Mouse (Mus musculus): ENCODE measurements around the gene Igsf8. TPM values are rescaled to one million over a fixed set of nuclear protein-coding genes. Genes with fewer than 3 reads are reported as not detected.

Igsf8 gene
- polyA plus RNA-seq, 1 experiment from 2014 or later, result 104 TPM

DNA sequence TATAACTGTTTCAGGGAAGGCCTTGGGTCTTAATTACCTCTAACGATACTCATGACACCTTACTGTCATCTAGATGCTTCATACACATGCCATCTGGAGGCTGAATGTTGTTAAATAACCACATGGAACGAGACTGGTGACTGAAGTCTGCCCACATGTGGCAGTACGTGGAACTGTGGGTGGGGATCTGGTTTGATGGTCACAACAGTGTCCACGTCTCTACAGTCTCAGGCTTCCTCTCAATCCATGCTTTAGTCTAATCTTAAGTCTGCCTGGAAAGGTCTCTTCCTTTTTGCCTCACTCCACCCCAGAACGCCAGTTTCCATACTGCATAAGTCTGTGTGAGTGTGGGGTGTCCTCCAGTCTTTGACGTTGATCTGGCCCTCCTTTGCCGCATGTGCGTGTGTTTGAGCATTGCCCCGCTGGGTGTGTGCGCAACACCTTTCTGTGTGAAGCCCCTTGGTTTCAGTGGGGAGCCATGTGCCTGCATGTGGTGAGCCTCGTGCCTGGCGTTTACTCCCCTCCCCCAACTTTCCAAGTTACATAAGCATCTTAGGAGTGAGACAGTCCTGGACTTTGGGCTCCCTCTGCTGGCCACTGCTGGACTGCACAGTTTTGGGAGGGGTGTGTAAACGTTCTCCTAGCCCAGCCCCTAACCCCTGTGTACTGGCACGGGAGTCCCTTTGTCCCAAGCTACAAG lies 48.4 kb downstream of the Igsf8 start:
- H3K4me1 ChIP-seq (replicated peaks; ENCODE audit: control insufficient read depth, insufficient read depth, low read length), result peaks cover 16% of the 10 kb centered on the region; the same call in 1 of the 2 replicates

DNA sequence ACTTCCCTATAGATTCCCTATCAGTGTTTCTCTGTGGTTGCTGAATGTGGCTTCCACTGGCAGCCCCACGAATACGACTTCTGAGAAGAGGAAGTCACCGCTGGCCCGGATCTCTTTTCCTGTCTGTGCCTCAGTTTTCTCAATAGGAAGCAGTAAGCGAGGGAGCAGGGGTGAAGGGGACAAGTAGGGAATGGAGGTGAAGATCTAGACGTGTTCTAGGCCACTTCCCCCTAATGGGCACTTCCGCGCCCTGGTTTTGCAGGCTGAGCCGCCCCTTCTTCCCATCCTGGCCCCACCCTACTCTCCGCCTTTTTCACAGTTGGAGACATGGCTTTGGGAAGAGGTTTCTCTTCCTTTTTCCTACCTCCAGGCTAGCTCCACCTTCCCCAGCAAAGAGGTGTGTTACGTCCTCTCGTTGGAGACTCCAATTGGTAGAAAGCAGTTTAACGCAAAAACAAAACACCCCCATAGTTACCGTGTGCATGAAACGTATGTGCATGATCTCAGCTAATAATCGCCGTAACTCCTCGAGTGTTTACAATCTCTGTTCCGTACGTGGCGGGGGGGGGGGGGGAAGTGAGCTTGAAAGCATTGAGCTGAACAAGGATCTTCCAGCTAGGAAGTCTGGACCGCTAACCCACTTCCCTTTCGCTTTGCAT lies 49.9 kb downstream of the Igsf8 start:
- Histone ChIP-seq H3K4me1 (replicated peaks; ENCODE audit: control insufficient read depth, insufficient read depth, low read length) (peaks cover 20% of the 10 kb centered on the region; the same call in 1 of the 2 replicates), H3K27ac (ENCODE audit: low read depth, low read length) (peak overlapping the region; percentile 37; the same call in 1 of the 2 replicates), H3K9ac (ENCODE audit: low read length) (peak overlapping the region; percentile 78), H3K4me2 (ENCODE audit: low read depth, low read length, severe bottlenecking) (peak overlapping the region; percentile 81), H3K27me3 (ENCODE audit: control insufficient read depth, insufficient read depth, low read length) (no peaks in the 10 kb centered on the region), H3K36me3 (ENCODE audit: control insufficient read depth, insufficient read depth, low read length) (no peaks in the 10 kb centered on the region), H3K4me3 (ENCODE audit: low read depth, low read length) (peak overlapping the region; percentile 74), H3K9me3 (ENCODE audit: control insufficient read depth, low read length) (no peaks in the 10 kb centered on the region)
- ATAC-seq (replicated peaks; ENCODE audit: low FRiP score), result no peak
- DNase-seq (ENCODE audit: low spot score), result peak; percentile 60
- 8% methylated on average over 23 of the region's 23 CpGs for WGBS

More for the DNA sequence above, 48.4 kb downstream of the Igsf8 start:
- H3K36me3 ChIP-seq (ENCODE audit: control insufficient read depth, insufficient read depth, low read length), result no peaks in the 10 kb centered on the region
- peak overlapping the region; percentile 63; the same call in 1 of the 2 replicates for H3K27ac ChIP-seq (ENCODE audit: low read depth, low read length)
- ATAC-seq (replicated peaks; ENCODE audit: low FRiP score) (peak; percentile 79), DNase-seq (ENCODE audit: low spot score) (peak; percentile 97)
- WGBS, result 4% methylated on average over 14 of the region's 14 CpGs
- H3K27me3 ChIP-seq (ENCODE audit: control insufficient read depth, insufficient read depth, low read length), result no peaks in the 10 kb centered on the region
- no peaks in the 10 kb centered on the region for H3K9me3 ChIP-seq (ENCODE audit: control insufficient read depth, low read length)
- H3K4me2 ChIP-seq (ENCODE audit: low read depth, low read length, severe bottlenecking), result peak overlapping the region; percentile 57
- peak overlapping the region; percentile 62 for H3K9ac ChIP-seq (ENCODE audit: low read length)
- H3K4me3 ChIP-seq (ENCODE audit: low read depth, low read length), result 0 out of 2 replicates have a peak overlapping the region, but pooled peaks have one; percentile 13

DNA sequence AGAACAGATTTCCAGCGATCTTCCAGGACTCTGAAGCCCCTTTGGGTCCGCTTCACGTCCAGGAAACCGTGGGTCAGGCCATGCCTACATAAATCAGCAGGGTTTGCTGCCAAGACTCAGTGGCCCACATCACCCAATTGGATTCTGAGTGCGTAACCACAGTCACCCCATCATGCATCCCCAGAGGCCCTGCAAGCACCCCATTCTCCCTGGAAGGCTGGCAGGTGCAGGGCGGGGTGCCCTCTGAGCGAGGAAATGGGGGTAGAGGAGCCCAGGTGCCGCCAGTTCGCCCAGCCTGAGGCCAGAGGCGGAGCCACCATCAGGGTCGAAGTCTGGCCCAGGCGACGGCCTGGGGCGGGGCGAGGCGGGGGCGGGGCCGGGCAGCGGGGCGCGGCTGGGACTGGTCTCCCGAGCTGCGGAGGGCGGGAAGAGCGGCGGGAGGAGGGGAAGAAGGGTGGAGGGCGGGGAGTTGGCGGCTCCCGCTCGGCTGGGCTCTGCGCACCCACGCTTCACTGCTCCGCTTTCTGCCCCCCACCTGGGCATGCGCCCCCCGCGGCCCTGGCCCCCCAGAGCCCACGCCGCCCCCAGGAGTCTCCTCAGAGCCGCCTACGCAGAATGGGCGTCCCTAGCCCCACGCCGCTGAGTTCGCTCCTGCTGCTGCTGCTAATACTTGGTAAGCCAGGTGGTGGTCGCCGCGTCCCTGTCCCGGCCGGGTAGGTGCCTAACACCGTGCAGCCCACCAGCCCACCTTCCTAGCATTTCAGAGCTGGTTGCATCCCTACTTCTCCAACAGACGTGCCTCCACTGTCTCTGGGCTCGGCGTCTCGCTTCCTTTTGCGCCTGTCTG lies 50.7 kb downstream of the Igsf8 start:
- H3K9ac ChIP-seq (ENCODE audit: low read length), result peak overlapping the region; percentile 78
- H3K36me3 ChIP-seq (ENCODE audit: control insufficient read depth, insufficient read depth, low read length), result no peaks in the 10 kb centered on the region
- no peaks in the 10 kb centered on the region for H3K9me3 ChIP-seq (ENCODE audit: control insufficient read depth, low read length)
- under 1% methylated on average over 50 of the region's 55 CpGs for WGBS
- H3K27ac ChIP-seq (ENCODE audit: low read depth, low read length), result peak overlapping the region; percentile 37; the same call in 1 of the 2 replicates
- H3K4me3 ChIP-seq (ENCODE audit: low read depth, low read length), result peak overlapping the region; percentile 74
- H3K4me1 ChIP-seq (replicated peaks; ENCODE audit: control insufficient read depth, insufficient read depth, low read length), result peaks cover 21% of the 10 kb centered on the region; the same call in 1 of the 2 replicates
- peak overlapping the region; percentile 81 for H3K4me2 ChIP-seq (ENCODE audit: low read depth, low read length, severe bottlenecking)
- no peaks in the 10 kb centered on the region for H3K27me3 ChIP-seq (ENCODE audit: control insufficient read depth, insufficient read depth, low read length)
- DNase-seq (ENCODE audit: low spot score) (peak; percentile 96), ATAC-seq (replicated peaks; ENCODE audit: low FRiP score) (peak; percentile 74)

DNA sequence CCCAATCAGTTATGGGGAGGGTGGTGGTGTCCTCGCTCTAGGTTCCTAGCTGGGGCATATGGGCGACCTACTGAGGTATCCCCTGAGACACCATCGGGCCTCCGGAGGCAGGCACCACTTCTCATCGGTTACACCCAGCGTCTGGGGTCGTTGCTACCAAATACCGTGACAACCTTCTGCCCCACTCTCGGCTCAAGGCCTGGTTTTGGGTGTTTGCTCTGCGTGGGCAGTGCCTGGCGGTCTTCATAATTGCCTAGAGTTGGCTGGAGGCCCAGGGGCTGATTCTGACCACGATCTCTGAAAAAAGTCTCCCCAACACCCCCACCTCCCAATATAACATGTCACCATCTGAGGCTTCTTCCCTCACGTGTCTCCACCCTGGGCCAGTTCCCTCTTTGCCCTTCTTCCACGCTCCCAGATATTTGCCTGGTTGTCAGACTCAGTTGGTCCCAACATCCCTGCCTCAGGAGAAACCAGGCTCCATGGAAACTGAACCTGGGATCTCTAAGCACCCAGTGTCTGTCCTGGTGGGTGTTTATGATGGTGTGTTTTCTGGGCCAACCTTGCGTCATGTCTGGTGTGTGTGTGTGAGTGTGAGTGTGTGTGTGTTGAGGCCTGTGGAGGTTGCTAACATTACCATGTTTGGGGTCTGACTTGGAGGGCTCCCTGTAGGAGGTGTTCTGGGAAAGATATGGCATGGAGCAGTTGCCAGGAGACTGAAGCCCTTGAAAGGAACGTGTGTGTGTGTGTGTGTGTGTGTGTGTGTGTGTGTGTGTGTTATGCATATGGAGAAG lies 51.5 kb downstream of the Igsf8 start:
- peak overlapping the region; percentile 74 for H3K4me3 ChIP-seq (ENCODE audit: low read depth, low read length)
- peak overlapping the region; percentile 81 for H3K4me2 ChIP-seq (ENCODE audit: low read depth, low read length, severe bottlenecking)
- ATAC-seq (replicated peaks; ENCODE audit: low FRiP score) (no peak), DNase-seq (ENCODE audit: low spot score) (no peak)
- H3K9me3 ChIP-seq (ENCODE audit: control insufficient read depth, low read length), result no peaks in the 10 kb centered on the region
- H3K4me1 ChIP-seq (replicated peaks; ENCODE audit: control insufficient read depth, insufficient read depth, low read length), result peaks cover 25% of the 10 kb centered on the region; the same call in 1 of the 2 replicates
- H3K27me3 ChIP-seq (ENCODE audit: control insufficient read depth, insufficient read depth, low read length), result no peaks in the 10 kb centered on the region
- H3K36me3 ChIP-seq (ENCODE audit: control insufficient read depth, insufficient read depth, low read length), result peaks cover 1% of the 10 kb centered on the region; the same call in 1 of the 2 replicates
- 19% methylated on average over 16 of the region's 16 CpGs for WGBS
- no peak overlapping the region for H3K27ac ChIP-seq (ENCODE audit: low read depth, low read length)
- peak overlapping the region; percentile 78 for H3K9ac ChIP-seq (ENCODE audit: low read length)

DNA sequence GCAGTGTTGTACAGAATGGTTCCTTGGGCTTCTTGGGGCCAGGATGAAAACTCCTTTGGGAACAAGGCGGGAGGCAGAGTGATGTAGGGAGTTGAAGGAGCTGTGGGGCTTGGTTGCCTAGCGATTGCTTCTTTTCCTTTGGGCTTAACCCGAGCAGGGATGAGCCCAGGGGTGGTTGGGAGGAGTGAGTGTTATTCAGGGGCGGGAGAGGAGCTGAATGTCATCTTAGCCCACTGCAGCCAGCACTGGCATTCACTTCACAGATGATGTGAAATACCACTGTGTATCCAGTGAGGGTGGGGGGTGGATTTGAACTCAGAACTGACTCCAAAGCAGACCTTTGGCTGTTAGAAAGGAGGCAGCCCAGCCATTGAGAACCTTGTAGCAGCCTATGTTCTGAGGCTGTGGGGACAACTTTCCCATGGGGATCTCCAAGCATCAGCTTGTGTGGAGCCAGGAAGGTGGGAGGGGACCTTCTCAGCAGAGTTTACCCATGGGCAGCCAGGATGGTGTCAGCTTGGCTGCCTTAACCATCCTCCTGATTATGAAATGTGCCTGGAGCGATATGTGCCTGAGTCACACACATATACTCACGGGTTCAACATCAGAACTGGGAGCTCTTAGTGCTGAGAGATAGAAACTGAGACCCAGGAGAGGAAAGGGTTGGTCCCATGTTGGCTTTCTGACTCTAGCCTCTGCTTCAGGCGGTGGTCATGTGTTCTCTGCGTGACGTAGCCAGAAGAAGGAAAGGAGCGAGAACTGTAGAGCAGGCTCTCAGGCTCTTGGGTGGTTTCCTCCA lies 52.4 kb downstream of the Igsf8 start:
- H3K27ac ChIP-seq (ENCODE audit: low read depth, low read length), result peak overlapping the region; percentile 8; the same call in 1 of the 2 replicates
- H3K4me2 ChIP-seq (ENCODE audit: low read depth, low read length, severe bottlenecking), result peak overlapping the region; percentile 81
- H3K27me3 ChIP-seq (ENCODE audit: control insufficient read depth, insufficient read depth, low read length), result no peaks in the 10 kb centered on the region
- 70% methylated on average over 10 of the region's 10 CpGs for WGBS
- peaks cover 25% of the 10 kb centered on the region; the same call in 1 of the 2 replicates for H3K4me1 ChIP-seq (replicated peaks; ENCODE audit: control insufficient read depth, insufficient read depth, low read length)
- H3K4me3 ChIP-seq (ENCODE audit: low read depth, low read length), result peak overlapping the region; percentile 74
- H3K9me3 ChIP-seq (ENCODE audit: control insufficient read depth, low read length), result no peaks in the 10 kb centered on the region
- H3K9ac ChIP-seq (ENCODE audit: low read length), result peak overlapping the region; percentile 78
- DNase-seq (ENCODE audit: low spot score) (no peak), ATAC-seq (replicated peaks; ENCODE audit: low FRiP score) (no peak)
- peaks cover 4% of the 10 kb centered on the region; the same call in 1 of the 2 replicates for H3K36me3 ChIP-seq (ENCODE audit: control insufficient read depth, insufficient read depth, low read length)

DNA sequence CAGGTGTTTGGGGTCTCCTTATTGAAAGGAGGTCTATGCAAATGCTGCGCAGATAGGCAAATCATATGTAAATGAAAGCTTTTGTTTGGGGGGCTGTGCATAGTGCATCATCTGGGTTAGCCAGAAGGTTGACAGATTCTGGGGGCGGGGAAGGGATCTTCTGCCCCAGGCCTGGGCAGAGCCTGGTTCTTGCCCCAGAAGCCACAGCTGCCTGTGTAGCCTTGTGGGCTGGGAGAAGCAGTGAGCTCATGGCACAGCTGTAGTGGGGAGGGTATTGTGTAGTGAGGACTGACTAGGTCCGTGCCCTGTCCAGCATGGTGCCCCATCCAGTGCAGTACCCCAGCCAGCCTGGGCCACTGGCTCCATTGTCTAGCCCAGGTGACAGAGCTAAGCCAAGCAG lies 53.5 kb downstream of the Igsf8 start:
- H3K9ac ChIP-seq (ENCODE audit: low read length), result peak overlapping the region; percentile 18; the same call in 1 of the 2 replicates
- H3K27ac ChIP-seq (ENCODE audit: low read depth, low read length), result peak overlapping the region; percentile 71
- H3K4me1 ChIP-seq (replicated peaks; ENCODE audit: control insufficient read depth, insufficient read depth, low read length), result peaks cover 21% of the 10 kb centered on the region; the same call in 1 of the 2 replicates
- no peak overlapping the region for H3K4me3 ChIP-seq (ENCODE audit: low read depth, low read length)
- H3K4me2 ChIP-seq (ENCODE audit: low read depth, low read length, severe bottlenecking), result no peak overlapping the region
- no peaks in the 10 kb centered on the region for H3K27me3 ChIP-seq (ENCODE audit: control insufficient read depth, insufficient read depth, low read length)
- ATAC-seq (replicated peaks; ENCODE audit: low FRiP score), result peak; percentile 16
- H3K36me3 ChIP-seq (ENCODE audit: control insufficient read depth, insufficient read depth, low read length), result peaks cover 4% of the 10 kb centered on the region; the same call in 1 of the 2 replicates
- WGBS, result 55% methylated on average over 3 of the region's 3 CpGs
- H3K9me3 ChIP-seq (ENCODE audit: control insufficient read depth, low read length), result no peaks in the 10 kb centered on the region
- peak; percentile 65 for DNase-seq (ENCODE audit: low spot score)

DNA sequence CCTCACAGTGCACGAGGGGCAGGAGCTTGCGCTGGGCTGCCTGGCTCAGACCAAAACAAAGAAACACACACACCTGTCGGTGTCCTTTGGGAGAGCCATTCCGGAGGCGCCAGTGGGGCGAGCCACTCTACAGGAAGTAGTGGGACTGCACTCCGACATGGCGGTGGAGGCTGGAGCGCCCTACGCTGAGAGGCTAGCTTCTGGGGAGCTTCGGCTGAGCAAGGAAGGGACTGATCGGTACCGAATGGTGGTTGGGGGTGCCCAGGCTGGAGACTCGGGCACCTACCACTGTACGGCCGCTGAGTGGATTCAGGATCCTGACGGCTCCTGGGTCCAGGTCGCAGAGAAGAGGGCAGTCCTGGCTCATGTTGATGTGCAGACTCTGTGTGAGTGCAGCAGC lies 56.0 kb downstream of the Igsf8 start:
- Histone ChIP-seq H3K9me3 (ENCODE audit: control insufficient read depth, low read length) (no peaks in the 10 kb centered on the region), H3K4me1 (replicated peaks; ENCODE audit: control insufficient read depth, insufficient read depth, low read length) (peaks cover 16% of the 10 kb centered on the region; the same call in 1 of the 2 replicates), H3K4me3 (ENCODE audit: low read depth, low read length) (no peak overlapping the region), H3K36me3 (ENCODE audit: control insufficient read depth, insufficient read depth, low read length) (peaks cover 4% of the 10 kb centered on the region; the same call in 1 of the 2 replicates), H3K9ac (ENCODE audit: low read length) (no peak overlapping the region; the same call in 1 of the 2 replicates), H3K27ac (ENCODE audit: low read depth, low read length) (no peak overlapping the region), H3K27me3 (ENCODE audit: control insufficient read depth, insufficient read depth, low read length) (no peaks in the 10 kb centered on the region), H3K4me2 (ENCODE audit: low read depth, low read length, severe bottlenecking) (no peak overlapping the region)
- DNase-seq (ENCODE audit: low spot score) (peak; percentile 50), ATAC-seq (replicated peaks; ENCODE audit: low FRiP score) (no peak)
- WGBS, result 61% methylated on average over 18 of the region's 18 CpGs
